Mouse (Mus musculus) liver, embryonic 15.5 days (tissue): ENCODE results near the gene Trappc3. TPM values are rescaled to one million over a fixed set of nuclear protein-coding genes. Genes with fewer than 3 reads are reported as not detected.

Source experiments
- ATAC-seq: fragments of 200-750 bp; cut with Nextera tagmentation; 2 replicates; pipeline ENCODE4 v1.8.0; 2017; ENCODE audit warnings: moderate number of reproducible peaks, mild to moderate bottlenecking, moderate library complexity; ENCODE audit not compliant: insufficient read depth
- H3K27ac ChIP-seq: fragments of 300-500 bp; sonication (generic); replicated peaks from 2 replicates; pipeline ENCODE4 v1.5.1; 2015; ENCODE audit warnings: mild to moderate bottlenecking, inconsistent platforms
- H3K27me3 ChIP-seq: fragments of 300-500 bp; sonication (generic); 2 replicates; pipeline ENCODE4 v1.6.1; 2015; ENCODE audit warnings: mild to moderate bottlenecking, inconsistent platforms
- H3K36me3 ChIP-seq: fragments of 300-500 bp; sonication (generic); replicated peaks from 2 replicates; pipeline ENCODE4 v1.6.1; 2015; ENCODE audit warnings: moderate library complexity, mild to moderate bottlenecking, inconsistent platforms
- H3K4me1 ChIP-seq: fragments of 300-500 bp; sonication (generic); replicated peaks from 2 replicates; pipeline ENCODE4 v1.6.1; 2015; ENCODE audit warnings: inconsistent platforms
- H3K4me2 ChIP-seq: fragments of 300-500 bp; sonication (generic); 2 replicates; pipeline ENCODE4 v1.6.1; 2015; ENCODE audit warnings: moderate library complexity, mild to moderate bottlenecking, inconsistent platforms
- H3K4me3 ChIP-seq: fragments of 300-500 bp; sonication (generic); replicated peaks from 2 replicates; pipeline ENCODE4 v1.5.1; 2015; ENCODE audit warnings: mild to moderate bottlenecking, inconsistent platforms
- H3K9ac ChIP-seq: fragments of 300-500 bp; sonication (generic); 2 replicates; pipeline ENCODE4 v1.6.1; 2015; ENCODE audit warnings: moderate library complexity, mild to moderate bottlenecking, inconsistent platforms
- H3K9me3 ChIP-seq: fragments of 300-500 bp; sonication (generic); replicated peaks from 2 replicates; pipeline ENCODE4 v1.6.1; 2016; ENCODE audit warnings: inconsistent platforms
- WGBS: fragments of 180-500 bp; shearing (Covaris S2); methylation state at CpG from one replicate; pipeline ENCODE4 v1.1.7; 2015; ENCODE audit warnings: mixed read lengths; ENCODE audit not compliant: insufficient replicate concordance; 5-methylcytosine and 5-hydroxymethylcytosine counted together
- polyA plus RNA-seq: library from polyadenylated mRNA; unstranded; fragments of >200 nt; fragmentation: Nextera tagmentation; extraction: Ambion mirVana; gene quantifications from 2 replicates; pipeline ENCODE4 v1.2.1, GENCODE M21; 2015

The Trappc3 gene
- polyA plus RNA-seq, 1 experiment from 2014 or later = 32.6 TPM

DNA sequence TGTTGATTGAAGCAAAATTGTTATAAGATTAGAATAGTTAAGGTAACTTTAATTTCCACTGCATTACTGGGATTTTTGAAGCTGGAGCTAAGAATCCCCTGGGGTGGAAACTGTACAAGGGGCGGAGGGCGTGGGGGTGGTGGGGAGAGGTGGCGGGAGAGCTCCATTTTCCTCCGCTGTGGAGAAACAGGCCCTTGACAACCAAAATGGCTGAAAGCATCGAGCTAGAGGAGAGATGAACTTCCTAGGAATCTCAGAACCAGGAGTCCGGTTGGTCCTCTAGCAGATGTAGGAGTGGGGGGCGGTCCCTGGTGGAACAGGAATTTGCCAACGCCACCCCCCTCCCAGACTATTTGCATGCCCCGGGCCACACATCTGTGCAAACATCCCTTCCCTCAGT, 19.6 kb downstream of the Trappc3 start:
- H3K4me3 ChIP-seq = no peak overlapping the region
- 62% methylated on average over 9 of the region's 9 CpGs for WGBS
- no peak overlapping the region for H3K9ac ChIP-seq
- H3K9me3 ChIP-seq = no peaks in the 10 kb centered on the region
- H3K27me3 ChIP-seq = peaks cover 41% of the 10 kb centered on the region
- no peak for ATAC-seq
- no peak overlapping the region for H3K4me2 ChIP-seq
- H3K27ac ChIP-seq = no peak overlapping the region
- peaks cover 10% of the 10 kb centered on the region; the same call in 1 of the 2 replicates for H3K4me1 ChIP-seq
- no peaks in the 10 kb centered on the region for H3K36me3 ChIP-seq

DNA sequence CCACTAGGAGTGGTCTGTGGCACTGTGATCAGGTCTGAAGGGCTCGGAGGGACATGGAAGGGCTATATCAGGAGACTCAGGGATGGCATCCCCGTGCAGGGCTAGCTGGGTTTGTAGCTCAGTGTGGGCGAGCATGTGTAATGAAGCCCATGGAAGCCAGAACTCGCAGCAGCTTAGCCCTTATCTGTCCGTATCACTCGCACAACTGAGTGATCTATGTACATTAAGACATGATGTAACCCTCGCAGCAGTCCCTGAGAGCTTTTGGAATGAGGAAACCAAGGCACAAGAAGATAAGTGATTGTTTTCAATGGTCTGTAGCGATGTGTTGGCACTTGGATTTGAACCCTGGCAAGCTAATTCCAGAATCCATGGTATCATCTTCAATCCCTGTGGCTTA, 21.5 kb downstream of the Trappc3 start:
- Histone ChIP-seq H3K36me3 (no peaks in the 10 kb centered on the region), H3K4me3 (no peak overlapping the region), H3K27me3 (peaks cover 60% of the 10 kb centered on the region), H3K4me2 (no peak overlapping the region), H3K9me3 (no peaks in the 10 kb centered on the region), H3K9ac (no peak overlapping the region), H3K4me1 (peaks cover 9% of the 10 kb centered on the region; the same call in 1 of the 2 replicates), H3K27ac (no peak overlapping the region)
- 36% methylated on average over 8 of the region's 8 CpGs for WGBS
- no peak for ATAC-seq

DNA sequence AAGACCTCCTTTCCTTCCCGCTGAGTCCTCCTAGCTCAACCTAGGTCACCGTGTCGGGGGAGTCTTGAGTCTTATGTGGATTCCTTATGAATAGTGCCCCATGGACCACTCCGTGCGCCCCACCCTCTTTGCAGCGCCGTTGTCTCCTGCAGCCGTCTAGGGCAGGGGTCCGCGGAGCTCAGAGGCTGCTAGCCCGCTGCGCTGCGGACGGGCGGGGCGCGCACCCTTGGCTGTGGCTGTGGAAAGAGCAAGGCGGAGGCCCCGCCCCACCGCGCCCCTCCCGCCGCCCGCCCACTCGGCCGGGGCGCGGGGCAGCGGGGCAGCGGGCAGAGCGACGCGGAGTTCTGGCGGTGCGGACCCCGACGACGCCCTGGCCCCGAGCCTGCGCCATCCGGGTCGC, 24.4 kb downstream of the Trappc3 start, which contains the start of gene Col8a2:
Gene Col8a2 (plus strand): TSS at position 302 of the 400 bp plus-strand sequence.
- Histone ChIP-seq H3K4me2 (peak within 1 kb of the TSS; percentile 61), H3K36me3 (no peaks in the 10 kb centered on the region), H3K27ac (no peak within 1 kb of the TSS), H3K4me1 (peaks cover 9% of the 10 kb centered on the region; the same call in 1 of the 2 replicates), H3K9ac (no peak within 1 kb of the TSS), H3K27me3 (peaks cover 83% of the 10 kb centered on the region), H3K4me3 (peak within 1 kb of the TSS; percentile 38), H3K9me3 (no peaks in the 10 kb centered on the region)
- no peak for ATAC-seq
- WGBS = 3% methylated on average over 38 of the region's 42 CpGs

DNA sequence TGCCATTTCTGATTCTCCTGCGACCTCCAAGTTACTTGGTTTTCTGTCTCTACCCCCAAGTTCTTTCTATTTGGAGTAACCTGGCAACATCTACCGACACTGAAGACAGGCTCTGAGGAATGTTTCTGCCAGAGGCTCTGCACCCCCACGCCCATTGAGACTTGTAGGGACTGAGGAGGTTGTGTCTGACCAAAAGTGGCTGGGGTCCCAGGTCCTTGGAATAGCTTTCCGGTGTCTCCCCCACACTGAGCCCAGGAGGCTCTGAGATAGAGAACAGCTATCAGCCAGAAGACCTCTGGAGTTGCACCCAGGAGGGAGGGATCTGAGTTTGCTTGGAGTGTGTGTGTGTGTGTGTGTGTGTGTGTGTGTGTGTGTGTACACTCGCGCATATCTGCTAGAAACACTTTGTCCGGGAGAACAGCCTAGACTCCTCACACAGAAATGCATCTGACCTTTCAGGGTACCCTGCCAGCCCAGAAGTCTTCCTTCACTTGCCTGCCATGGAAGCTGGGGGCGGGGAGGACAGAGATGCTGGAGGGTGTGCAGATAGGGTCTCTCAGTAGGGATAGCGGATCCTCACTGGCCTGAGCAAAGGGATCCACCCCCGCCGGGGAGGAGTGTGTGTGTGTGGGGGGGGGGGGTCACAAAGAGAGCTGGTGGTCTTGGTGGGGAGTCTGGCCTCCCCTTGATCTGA, 25.3 kb downstream of the Trappc3 start:
- H3K27ac ChIP-seq = no peak overlapping the region
- H3K4me1 ChIP-seq = peaks cover 9% of the 10 kb centered on the region; the same call in 1 of the 2 replicates
- WGBS = 35% methylated on average over 11 of the region's 11 CpGs
- H3K4me2 ChIP-seq = no peak overlapping the region
- H3K9ac ChIP-seq = no peak overlapping the region
- H3K9me3 ChIP-seq = no peaks in the 10 kb centered on the region
- H3K36me3 ChIP-seq = no peaks in the 10 kb centered on the region
- no peak for ATAC-seq
- H3K27me3 ChIP-seq = peaks cover 83% of the 10 kb centered on the region
- H3K4me3 ChIP-seq = peak overlapping the region; percentile 38; the same call in 1 of the 2 replicates

DNA sequence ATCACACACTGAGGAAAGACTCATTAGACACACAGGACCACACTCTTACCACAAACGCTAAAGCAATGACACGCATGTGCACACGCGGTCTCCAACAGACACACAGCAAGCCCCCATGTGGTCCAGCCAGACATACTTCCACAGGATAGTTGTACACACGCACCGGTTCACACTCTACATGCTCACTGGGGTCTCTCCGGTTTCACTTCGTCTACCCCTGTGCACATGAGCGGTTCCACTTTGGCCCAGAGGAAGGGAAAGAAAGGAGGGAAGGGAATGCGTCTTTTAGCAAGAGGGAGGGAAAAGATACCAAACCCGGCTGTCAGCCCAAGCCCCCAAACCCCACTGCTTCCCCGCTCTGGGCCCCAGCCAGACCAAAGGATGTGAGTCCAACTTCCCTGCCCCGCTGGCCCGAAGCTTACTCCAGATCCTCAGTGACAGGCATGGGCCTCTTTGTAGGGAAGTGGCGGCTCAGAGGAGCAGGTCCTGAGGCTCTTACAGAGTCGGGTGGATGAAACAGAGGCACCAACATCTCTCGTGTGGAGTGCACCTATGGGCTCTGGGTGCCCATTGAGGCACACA, 26.1 kb downstream of the Trappc3 start:
- H3K9ac ChIP-seq = no peak overlapping the region
- H3K27ac ChIP-seq = no peak overlapping the region
- no peak overlapping the region for H3K4me2 ChIP-seq
- 24% methylated on average over 17 of the region's 17 CpGs for WGBS
- peaks cover 80% of the 10 kb centered on the region for H3K27me3 ChIP-seq
- H3K4me1 ChIP-seq = peaks cover 9% of the 10 kb centered on the region; the same call in 1 of the 2 replicates
- no peaks in the 10 kb centered on the region for H3K36me3 ChIP-seq
- no peaks in the 10 kb centered on the region for H3K9me3 ChIP-seq
- no peak overlapping the region for H3K4me3 ChIP-seq
- ATAC-seq = no peak

DNA sequence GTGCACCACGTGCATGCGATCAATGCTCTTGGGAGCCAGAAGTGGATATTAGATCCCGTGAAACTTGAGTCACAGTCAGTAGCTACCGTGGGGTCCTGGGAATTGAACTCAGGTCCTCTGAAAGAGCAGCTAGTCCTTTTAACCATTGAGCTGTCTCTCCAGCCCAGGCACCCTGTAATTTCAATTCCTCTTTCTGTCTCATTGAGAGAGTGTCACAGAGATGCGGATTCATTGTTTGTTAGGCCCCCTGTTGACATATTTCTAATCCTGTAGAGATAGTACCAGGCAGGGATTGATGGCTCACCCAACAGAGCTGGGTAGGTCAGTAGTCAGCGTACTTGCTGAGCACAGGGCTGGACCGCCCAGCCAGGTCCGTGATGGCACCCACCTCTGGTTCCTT, 28.2 kb downstream of the Trappc3 start:
- Histone ChIP-seq H3K27me3 (peaks cover 69% of the 10 kb centered on the region), H3K9ac (no peak overlapping the region), H3K27ac (no peak overlapping the region), H3K9me3 (no peaks in the 10 kb centered on the region), H3K4me3 (no peak overlapping the region), H3K4me2 (no peak overlapping the region), H3K4me1 (peaks cover 9% of the 10 kb centered on the region; the same call in 1 of the 2 replicates), H3K36me3 (no peaks in the 10 kb centered on the region)
- WGBS = 72% methylated on average over 8 of the region's 8 CpGs
- no peak for ATAC-seq

DNA sequence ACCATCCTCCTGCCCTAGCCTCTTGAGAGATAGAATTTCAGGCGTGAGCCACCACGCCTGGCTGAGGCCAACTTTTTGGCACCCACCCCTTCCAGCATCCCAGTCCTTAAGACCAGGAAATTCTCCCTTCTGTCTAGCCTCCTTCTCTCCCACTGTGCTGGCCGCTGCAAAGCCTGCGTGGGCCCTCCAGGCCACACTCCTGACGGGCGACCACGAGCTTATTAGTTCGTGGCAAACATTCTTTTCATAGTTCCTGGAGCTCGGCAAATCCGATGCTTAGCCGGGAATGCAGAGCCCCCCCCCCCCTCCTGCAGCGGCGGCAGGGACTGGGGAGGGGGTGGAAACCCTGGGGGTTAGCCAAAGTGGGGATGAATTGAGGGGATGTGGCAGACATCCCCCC, 29.1 kb downstream of the Trappc3 start:
- Histone ChIP-seq H3K4me2 (no peak overlapping the region), H3K27me3 (peaks cover 71% of the 10 kb centered on the region), H3K4me3 (no peak overlapping the region), H3K9ac (no peak overlapping the region), H3K36me3 (no peaks in the 10 kb centered on the region), H3K27ac (no peak overlapping the region), H3K4me1 (peaks cover 7% of the 10 kb centered on the region; the same call in 1 of the 2 replicates), H3K9me3 (no peaks in the 10 kb centered on the region)
- 34% methylated on average over 13 of the region's 13 CpGs for WGBS
- no peak for ATAC-seq

DNA sequence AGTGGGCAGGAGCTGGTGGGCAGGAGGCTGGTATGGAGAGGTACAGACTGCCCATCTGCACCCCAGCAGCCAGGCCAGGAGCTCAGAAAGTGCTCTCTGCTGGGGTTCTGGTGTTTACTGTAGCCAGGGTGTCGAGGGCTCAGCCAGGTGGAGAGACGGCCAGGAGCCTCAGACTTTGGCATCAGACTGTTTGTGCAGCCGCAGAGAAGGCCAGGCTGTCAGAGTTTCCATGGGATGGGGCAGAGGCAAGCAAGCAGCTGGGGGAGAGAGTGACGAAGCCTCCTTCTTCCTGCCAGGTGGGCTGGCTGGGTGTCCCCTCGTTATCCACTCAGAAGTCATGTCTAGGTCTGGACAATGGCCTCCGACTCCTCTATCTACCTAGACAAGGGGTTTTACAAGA, 33.0 kb downstream of the Trappc3 start:
- peaks cover 71% of the 10 kb centered on the region for H3K27me3 ChIP-seq

DNA sequence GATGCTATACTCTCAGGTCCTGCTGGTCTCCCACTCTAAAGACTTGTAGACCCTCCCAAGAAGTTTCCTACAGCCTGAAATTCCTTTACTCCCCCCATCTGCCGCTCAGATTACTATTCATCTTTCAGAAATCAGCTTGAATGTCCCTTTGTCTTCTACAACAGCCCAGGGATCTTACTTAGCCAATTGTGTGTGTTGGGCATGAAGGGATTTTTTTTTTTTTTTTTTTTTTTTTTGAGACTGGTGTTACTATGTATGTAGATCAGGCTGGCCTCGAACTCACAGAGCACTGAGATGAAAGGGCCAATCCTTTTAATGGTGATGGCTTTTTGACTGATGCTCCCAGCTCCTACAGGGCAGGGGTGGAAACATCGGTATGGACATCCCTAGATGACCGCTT, 33.8 kb downstream of the Trappc3 start:
- Histone ChIP-seq H3K27ac (no peak overlapping the region), H3K4me2 (no peak overlapping the region), H3K4me3 (no peak overlapping the region), H3K9me3 (no peaks in the 10 kb centered on the region), H3K9ac (no peak overlapping the region), H3K36me3 (no peaks in the 10 kb centered on the region), H3K4me1 (peaks cover 15% of the 10 kb centered on the region), H3K27me3 (peaks cover 74% of the 10 kb centered on the region)
- 38% methylated on average over 4 of the region's 4 CpGs for WGBS
- no peak for ATAC-seq

More for the DNA sequence above, 33.0 kb downstream of the Trappc3 start:
- Histone ChIP-seq H3K36me3 (no peaks in the 10 kb centered on the region), H3K9ac (no peak overlapping the region), H3K9me3 (no peaks in the 10 kb centered on the region), H3K27ac (no peak overlapping the region), H3K4me2 (no peak overlapping the region), H3K4me3 (no peak overlapping the region), H3K4me1 (peaks cover 10% of the 10 kb centered on the region)
- 62% methylated on average over 6 of the region's 6 CpGs for WGBS
- ATAC-seq = no peak; the same call in 1 of the 2 replicates

DNA sequence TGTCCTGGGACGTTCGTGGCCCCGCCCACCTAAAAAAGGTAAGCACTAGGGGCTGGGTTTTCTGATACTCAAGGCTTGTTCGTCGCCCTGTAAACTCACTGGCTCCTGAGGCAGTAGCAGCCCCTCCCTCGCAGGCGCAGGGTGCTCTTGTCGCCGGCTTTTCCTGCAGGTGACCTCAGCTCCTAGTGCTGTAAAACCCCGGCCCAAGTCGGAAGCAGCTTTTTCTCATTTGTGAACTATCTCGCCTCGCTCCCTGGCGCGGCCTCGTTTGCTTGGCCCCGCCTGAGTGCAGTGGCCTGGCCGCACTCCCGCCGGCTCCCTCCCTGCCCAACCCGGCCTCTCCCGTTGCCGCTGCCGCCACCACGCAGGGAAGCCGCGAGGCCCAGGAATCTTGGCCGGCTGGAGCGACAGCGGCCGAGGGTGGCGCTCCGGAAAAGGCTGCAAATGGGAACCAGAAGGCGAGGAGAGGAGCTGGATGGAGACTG, 34.5 kb downstream of the Trappc3 start:
- Histone ChIP-seq H3K4me2 (peak overlapping the region; percentile 48), H3K9me3 (no peaks in the 10 kb centered on the region), H3K9ac (no peak overlapping the region), H3K4me1 (peaks cover 21% of the 10 kb centered on the region), H3K27me3 (peaks cover 74% of the 10 kb centered on the region), H3K4me3 (peak overlapping the region; percentile 18; the same call in 1 of the 2 replicates), H3K27ac (no peak overlapping the region), H3K36me3 (no peaks in the 10 kb centered on the region)
- WGBS = 1% methylated on average over 34 of the region's 34 CpGs
- ATAC-seq = no peak

DNA sequence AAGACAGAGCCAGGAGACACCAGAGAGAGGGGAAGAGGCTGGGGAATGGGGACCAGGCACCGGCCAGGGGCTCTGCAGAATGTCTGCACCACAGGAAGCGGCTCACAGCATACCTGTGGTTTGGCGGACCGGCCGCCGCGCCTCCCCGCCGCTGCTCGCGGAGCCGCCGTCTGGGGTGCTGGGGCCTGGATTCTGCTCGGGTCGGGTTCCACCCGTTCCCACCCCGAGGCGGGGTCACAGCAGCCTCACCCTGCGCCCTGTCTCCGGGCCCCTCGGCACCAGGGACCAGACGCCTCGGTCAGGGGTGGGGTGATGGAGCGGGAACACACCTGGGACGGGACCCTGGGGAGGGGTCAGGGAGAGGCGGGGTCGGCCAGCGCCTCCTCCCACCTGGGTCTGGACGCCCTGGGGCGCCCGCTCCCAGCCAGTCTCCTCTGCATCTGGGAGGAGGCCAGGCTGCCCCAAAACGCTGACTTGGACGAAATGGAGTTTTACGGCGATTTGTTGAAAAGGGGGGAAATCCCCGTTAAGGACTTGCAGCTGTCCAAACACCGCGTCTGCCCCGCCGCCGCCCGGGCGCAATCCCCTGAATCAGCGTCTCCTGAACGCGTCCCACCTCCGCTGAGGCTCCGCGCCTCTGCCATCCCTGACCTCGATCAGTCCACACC, 38.9 kb downstream of the Trappc3 start:
- Histone ChIP-seq H3K36me3 (no peaks in the 10 kb centered on the region), H3K4me3 (peak overlapping the region; percentile 24), H3K4me2 (peak overlapping the region; percentile 50), H3K9me3 (no peaks in the 10 kb centered on the region), H3K27ac (no peak overlapping the region), H3K27me3 (peaks cover 82% of the 10 kb centered on the region), H3K4me1 (peaks cover 21% of the 10 kb centered on the region), H3K9ac (no peak overlapping the region)
- no peak for ATAC-seq
- WGBS = 1% methylated on average over 50 of the region's 50 CpGs
